Mouse (Mus musculus): ENCODE measurements around the gene Tctex1d4. TPM values are rescaled to one million over a fixed set of nuclear protein-coding genes. Genes with fewer than 3 reads are reported as not detected.

Tctex1d4 gene
- total and polyA plus RNA-seq, 3 experiments = 0.98 TPM; not detected in 2

GRCm38 (mm10) chr4:117133817-117134600 is 7.4 kb downstream of the Tctex1d4 start, which contains the start of gene Plk3 (continued):
- peak; percentile 26 for TF ChIP-seq ETS1 (conservative IDR thresholded peaks at IDR 0.05; ENCODE audit: low read depth, low read length)
- no peak; the same call in 1 of the 2 replicates for TF ChIP-seq EP300 (IDR thresholded peaks at IDR 0.05; ENCODE audit: low read length)
- TF ChIP-seq TBP (conservative IDR thresholded peaks at IDR 0.05; ENCODE audit: low read depth, low read length) = peak; percentile 94
- TF ChIP-seq PAX5 (IDR thresholded peaks at IDR 0.05; ENCODE audit: low read length) = no peak
- peak; percentile 96 for TF ChIP-seq ZMIZ1 (IDR thresholded peaks at IDR 0.05; ENCODE audit: low read depth, low read length)
- no peak for TF ChIP-seq GABPA (IDR thresholded peaks at IDR 0.05; ENCODE audit: insufficient replicate concordance, low read depth, low read length)
- peak; percentile 64 for TF ChIP-seq IRF4 (IDR thresholded peaks at IDR 0.05; ENCODE audit: low read depth, low read length)
- no peak; the same call in 1 of the 2 replicates for TF ChIP-seq SIN3A (IDR thresholded peaks at IDR 0.05; ENCODE audit: low read length)
- TF ChIP-seq SMC3 (IDR thresholded peaks at IDR 0.05; ENCODE audit: low read depth, low read length) = peak; percentile 36
- peak in 1 of 2 experiments; percentile 50; a peak in 2 of 4 replicates for TF ChIP-seq CTCF (conservative IDR thresholded peaks at IDR 0.05 in 1 of 2, IDR thresholded peaks at IDR 0.05 in 1 of 2; ENCODE audit: low read depth in 2 of 2, low read length in 2 of 2)

GRCm38 (mm10) chr4:117134601-117134995 is 8.0 kb downstream of the Tctex1d4 start:
- peaks cover 20 to 29% of the 10 kb centered on the region in 2 experiments for H3K36me3 ChIP-seq (replicated peaks in 1 of 2; ENCODE audit: control insufficient read depth in 1 of 2, insufficient read depth in 1 of 2, low read length in 1 of 2)
- peaks cover 20% of the 10 kb centered on the region for H3K79me2 ChIP-seq (replicated peaks; ENCODE audit: control insufficient read depth, extremely low read depth, insufficient read depth, poor library complexity, severe bottlenecking)
- no peak overlapping the region for H3K4me3 ChIP-seq (replicated peaks in 1 of 3; ENCODE audit: low read depth in 2 of 3, low read length in 2 of 3, poor library complexity in 1 of 3)
- dilution Hi-C loops (cut with MboI; ENCODE audit: extremely low pct_ligation_motif_present, extremely low pct_unique_long_range_greater_than_20kb, low sequenced_read_pairs) (no loop called here), in situ Hi-C loops (cut with MboI; ENCODE audit: low pct_ligation_motif_present, low pct_unique_long_range_greater_than_20kb, low sequenced_read_pairs) (loop anchor here (5.0 kb wide), 1 partner anchor 132 kb away; no protein-coding TSS in a partner anchor)
- 0 out of 2 replicates have a peak overlapping the region, but pooled peaks have one; percentile 9 for H3K27ac ChIP-seq (ENCODE audit: insufficient read depth, low read depth)
- no peak overlapping the region for H3K9ac ChIP-seq (ENCODE audit: insufficient read depth, low read depth)
- no peak for DNase-seq (ENCODE audit: extremely low read depth)
- no peak for TF ChIP-seq MAX (IDR thresholded peaks at IDR 0.05; ENCODE audit: low read length)
- TF ChIP-seq ETS1 (conservative IDR thresholded peaks at IDR 0.05; ENCODE audit: low read depth, low read length) = no peak
- TF ChIP-seq JUN (IDR thresholded peaks at IDR 0.05; ENCODE audit: insufficient read depth, low read depth, low read length) = no peak
- no peak for TF ChIP-seq SMC3 (IDR thresholded peaks at IDR 0.05; ENCODE audit: low read depth, low read length)
- TF ChIP-seq GABPA (IDR thresholded peaks at IDR 0.05; ENCODE audit: insufficient replicate concordance, low read depth, low read length) = no peak
- no peak for TF ChIP-seq CHD1 (IDR thresholded peaks at IDR 0.05; ENCODE audit: low read depth, low read length)
- no peak for TF ChIP-seq NELFE (IDR thresholded peaks at IDR 0.05; ENCODE audit: low read depth, low read length)
- TF ChIP-seq UBTF (IDR thresholded peaks at IDR 0.05; ENCODE audit: low read depth, low read length) = no peak
- no peak for TF ChIP-seq JUND (conservative IDR thresholded peaks at IDR 0.05; ENCODE audit: low read depth, low read length)
- no peak for TF ChIP-seq KAT2A (IDR thresholded peaks at IDR 0.05; ENCODE audit: insufficient replicate concordance, low read length)
- no peak for TF ChIP-seq USF2 (conservative IDR thresholded peaks at IDR 0.05; ENCODE audit: low read depth, low read length)
- no peak for TF ChIP-seq POLR2AphosphoS2 (IDR thresholded peaks at IDR 0.05; ENCODE audit: low read depth, low read length)
- no peak for TF ChIP-seq ZC3H11A (IDR thresholded peaks at IDR 0.05; ENCODE audit: low read depth, low read length)
- no peak for TF ChIP-seq PAX5 (IDR thresholded peaks at IDR 0.05; ENCODE audit: low read length)
- TF ChIP-seq RAD21 (IDR thresholded peaks at IDR 0.05; ENCODE audit: low read depth, low read length) = no peak
- TF ChIP-seq MAFK (IDR thresholded peaks at IDR 0.05; ENCODE audit: insufficient replicate concordance, low read length) = no peak
- no peaks in the 10 kb centered on the region for H3K27me3 ChIP-seq (replicated peaks)
- H3K4me2 ChIP-seq (ENCODE audit: insufficient read depth, low read depth, poor library complexity, severe bottlenecking) = peak overlapping the region; percentile 68; the same call in 1 of the 2 replicates
- H3K4me1 ChIP-seq (ENCODE audit: control insufficient read depth in 1 of 2, insufficient read depth in 2 of 2) = peaks cover 23 to 64% of the 10 kb centered on the region in 2 experiments
- H3K9me3 ChIP-seq (replicated peaks; ENCODE audit: low read length) = no peaks in the 10 kb centered on the region
